Mouse (Mus musculus): ENCODE results near the gene Psmb2.

Psmb2 gene

GRCm38 (mm10) chr4:126752608-126753141 is 75.2 kb downstream of the Psmb2 start:
- DNase-seq (ENCODE audit: low spot score in 2 of 2), result peak in 1 of 2 experiments; percentile 31

GRCm38 (mm10) chr4:126753268-126754230 is 76.1 kb downstream of the Psmb2 start, which contains the start of the genes Ncdn and AU040320:
Gene Ncdn (minus strand): TSS chr4:126753438.
Gene AU040320 (plus strand): TSS chr4:126753544.
- peak; percentile 96 for DNase-seq (ENCODE audit: low spot score in 2 of 2)

- no peak for DNase-seq (ENCODE audit: low spot score in 2 of 2)
These were observed 76.8 kb downstream of the Psmb2 start for GRCm38 (mm10) chr4:126754231-126754611.

GRCm38 (mm10) chr4:126754736-126755374 is 77.4 kb downstream of the Psmb2 start:
- DNase-seq (ENCODE audit: low spot score in 2 of 2), result no peak

GRCm38 (mm10) chr4:126756766-126757165 is 79.3 kb downstream of the Psmb2 start:
- no peak for DNase-seq (ENCODE audit: low spot score in 2 of 2)

GRCm38 (mm10) chr4:126758299-126758698 is 80.9 kb downstream of the Psmb2 start:
- DNase-seq (ENCODE audit: low spot score in 2 of 2), result no peak
